Comparison of ENCODE assay signal across 13 mouse cellular contexts in the genomic region with DNA sequence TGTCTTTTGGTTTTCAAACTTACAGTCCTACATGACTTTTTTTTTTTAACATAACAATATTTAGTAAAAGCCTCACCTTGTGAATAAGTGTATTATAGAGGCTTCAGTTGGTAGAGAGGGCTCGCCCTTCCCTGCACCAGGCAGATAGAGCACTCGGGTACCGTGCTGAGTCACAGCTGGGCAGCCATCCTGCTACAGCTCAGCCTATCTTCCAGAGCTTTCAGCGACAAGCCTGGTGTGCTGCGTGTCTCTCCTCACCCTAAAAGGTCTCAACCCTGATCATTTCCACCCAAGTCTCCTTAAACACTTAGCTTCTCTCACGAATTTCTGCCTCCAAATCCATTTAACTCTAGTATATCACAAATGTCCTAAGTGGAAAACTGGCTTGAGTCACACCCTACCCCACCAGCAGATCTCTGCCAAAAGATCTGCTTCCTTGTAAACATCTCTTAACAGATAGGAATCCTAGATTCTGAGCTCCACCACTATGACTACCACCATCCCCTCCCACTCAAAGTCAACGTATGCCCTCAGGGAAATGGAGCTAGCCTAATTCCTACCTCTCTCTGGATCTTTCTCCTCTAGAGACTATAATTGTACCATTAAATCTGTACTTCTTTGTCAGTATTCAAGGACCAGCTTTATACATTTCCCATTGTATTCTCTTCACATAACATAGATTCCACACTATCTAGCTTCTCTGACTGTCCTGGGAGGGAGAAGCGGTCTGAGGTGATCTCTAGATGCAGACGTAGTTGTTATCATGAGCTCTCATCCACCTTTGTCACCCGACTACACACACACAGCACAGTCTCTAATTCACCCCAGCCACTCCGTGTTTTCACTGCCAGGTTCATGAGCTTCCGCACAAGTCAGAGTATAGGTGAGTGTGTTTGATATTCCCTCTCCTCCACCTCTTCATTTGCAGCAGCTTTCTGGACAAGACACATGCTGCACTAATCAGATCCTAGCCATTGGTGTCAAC. TPM values are rescaled to one million over a fixed set of nuclear protein-coding genes. Genes with fewer than 3 reads are reported as not detected.
DNase-seq lines count a peak whose midpoint lies in the region; ATAC-seq and TF ChIP-seq lines count a peak whose summit lies in the region.
"Had no signal": no experiment of that assay in that cellular context is flagged by ENCODE, and none has a peak within 500 bp of the region (broad histone marks: within the 10 kb centered on the region; RNA-seq: fewer than 3 reads in every experiment).

No protein-coding gene starts in this region.

- no peaks in the 10 kb centered on the region for H3K9me3 ChIP-seq in heart, embryonic 13.5 days
- H3K9me3 ChIP-seq in intestine, embryonic 16.5 days (ENCODE audit: control insufficient read depth, low read length) = no peaks in the 10 kb centered on the region
- no peaks in the 10 kb centered on the region for H3K9me3 ChIP-seq in forebrain, embryonic 14.5 days (replicated peaks; ENCODE audit: control insufficient read depth, low read length)
- H3K9me3 ChIP-seq: embryonic facial prominence, embryonic 15.5 days; limb, embryonic 12.5 days had no signal

- no peak for TF ChIP-seq POLR2A in heart, adult 2 months (IDR thresholded peaks at IDR 0.05; ENCODE audit: insufficient read depth, low read depth, low read length)
- no peak for TF ChIP-seq POLR2A in kidney, adult 2 months (IDR thresholded peaks at IDR 0.05; ENCODE audit: low read depth, low read length)

- H3K9ac ChIP-seq in heart, embryonic 13.5 days = no peak overlapping the region
- H3K9ac ChIP-seq in heart, adult 2 months (ENCODE audit: low read depth, low read length) = no peak overlapping the region
- H3K9ac ChIP-seq in intestine, embryonic 16.5 days (ENCODE audit: low read depth, low read length) = no peak overlapping the region
- no peak overlapping the region for H3K9ac ChIP-seq in forebrain, embryonic 14.5 days (ENCODE audit: low read length)
- H3K9ac ChIP-seq: embryonic facial prominence, embryonic 15.5 days; limb, embryonic 12.5 days had no signal

- no peak for DNase-seq in heart, adult 2 months
- peak; percentile 75 for DNase-seq in NIH3T3 (ENCODE audit: low read depth)
- peak; percentile 58 to 64 for DNase-seq in spleen, postnatal 14 days (ENCODE audit: low spot score in 2 of 2)
- DNase-seq in forebrain, embryonic 14.5 days (ENCODE audit: low spot score) = no peak
- DNase-seq in embryo, embryonic 10 days (ENCODE audit: low spot score) = no peak
- DNase-seq in kidney, adult 2 months = no peak
- DNase-seq: midbrain, embryonic 14.5 days; thymus, adult 18-20 months had no signal

- intact Hi-C loops in heart, adult 2 months (cut with DNase I) = no loop called here

- ATAC-seq in heart, embryonic 13.5 days (ENCODE audit: extremely low read depth, insufficient number of reproducible peaks, low FRiP score, low TSS enrichment) = peak; percentile 88
- ATAC-seq in intestine, embryonic 16.5 days = peak; percentile 80
- no peak for ATAC-seq in forebrain, embryonic 14.5 days
- ATAC-seq: hindbrain, postnatal 0 days had no signal

- H3K27ac ChIP-seq in heart, embryonic 13.5 days (replicated peaks) = peak overlapping the region; percentile 65
- H3K27ac ChIP-seq in heart, adult 2 months = no peak overlapping the region; the same call in 1 of the 2 replicates
- no peak overlapping the region for H3K27ac ChIP-seq in intestine, embryonic 16.5 days (ENCODE audit: low read length)
- no peak overlapping the region for H3K27ac ChIP-seq in forebrain, embryonic 14.5 days (ENCODE audit: low read depth, low read length)
- H3K27ac ChIP-seq in kidney, adult 2 months (ENCODE audit: insufficient read depth, low read depth, low read length) = no peak overlapping the region
- H3K27ac ChIP-seq: embryonic facial prominence, embryonic 15.5 days; hindbrain, postnatal 0 days; limb, embryonic 12.5 days had no signal

- peaks cover 27% of the 10 kb centered on the region for H3K4me1 ChIP-seq in heart, embryonic 13.5 days
- peaks cover 5% of the 10 kb centered on the region for H3K4me1 ChIP-seq in heart, adult 2 months (ENCODE audit: control insufficient read depth, insufficient read depth, low read length)
- peaks cover 5% of the 10 kb centered on the region for H3K4me1 ChIP-seq in intestine, embryonic 16.5 days (ENCODE audit: control insufficient read depth, insufficient read depth, low read length)
- H3K4me1 ChIP-seq in forebrain, embryonic 14.5 days (ENCODE audit: control insufficient read depth, insufficient read depth, low read length) = no peaks in the 10 kb centered on the region
- no peaks in the 10 kb centered on the region for H3K4me1 ChIP-seq in kidney, adult 2 months (ENCODE audit: control insufficient read depth, insufficient read depth, low read length)
- H3K4me1 ChIP-seq: embryonic facial prominence, embryonic 15.5 days had no signal

- 37% methylated on average over 12 of the region's 12 CpGs for WGBS in heart, embryonic 13.5 days
- 49% methylated on average over 12 of the region's 12 CpGs for WGBS in heart, adult 2 months
- 65% methylated on average over 12 of the region's 12 CpGs for WGBS in intestine, embryonic 16.5 days
- 79% methylated on average over 12 of the region's 12 CpGs for WGBS in forebrain, embryonic 14.5 days
- WGBS in kidney, adult 2 months = 77% methylated on average over 12 of the region's 12 CpGs

- peaks cover 5% of the 10 kb centered on the region for H3K27me3 ChIP-seq in heart, embryonic 13.5 days (replicated peaks)
- H3K27me3 ChIP-seq in heart, adult 2 months (ENCODE audit: control insufficient read depth, insufficient read depth, low read length) = no peaks in the 10 kb centered on the region
- 0 out of 2 replicates have a peak, but pooled peaks cover 3% of the 10 kb centered on the region for H3K27me3 ChIP-seq in intestine, embryonic 16.5 days (replicated peaks; ENCODE audit: control insufficient read depth, insufficient read depth, low read length)
- no peaks in the 10 kb centered on the region for H3K27me3 ChIP-seq in forebrain, embryonic 14.5 days (replicated peaks; ENCODE audit: control insufficient read depth, insufficient read depth, low read length)
- H3K27me3 ChIP-seq in kidney, adult 2 months (replicated peaks; ENCODE audit: control insufficient read depth, insufficient read depth, low read length) = no peaks in the 10 kb centered on the region
- H3K27me3 ChIP-seq: embryonic facial prominence, embryonic 15.5 days; limb, embryonic 12.5 days had no signal

- TF ChIP-seq CTCF in heart, adult 2 months (IDR thresholded peaks at IDR 0.05) = no peak
- TF ChIP-seq CTCF in kidney, adult 2 months (conservative IDR thresholded peaks at IDR 0.05; ENCODE audit: insufficient read depth, insufficient read length, low read depth, low read length) = no peak

- H3K79me2 ChIP-seq in heart, adult 2 months (replicated peaks; ENCODE audit: control insufficient read depth, insufficient read depth, low read length) = no peaks in the 10 kb centered on the region

- H3K36me3 ChIP-seq in heart, embryonic 13.5 days = no peaks in the 10 kb centered on the region
- H3K36me3 ChIP-seq in heart, adult 2 months (ENCODE audit: control insufficient read depth, insufficient read depth, low read length) = no peaks in the 10 kb centered on the region
- H3K36me3 ChIP-seq in intestine, embryonic 16.5 days (ENCODE audit: control insufficient read depth, insufficient read depth, low read length) = no peaks in the 10 kb centered on the region
- no peaks in the 10 kb centered on the region for H3K36me3 ChIP-seq in forebrain, embryonic 14.5 days (ENCODE audit: control insufficient read depth, insufficient read depth, low read length)
- no peaks in the 10 kb centered on the region for H3K36me3 ChIP-seq in kidney, adult 2 months (ENCODE audit: control insufficient read depth, insufficient read depth, low read length)
- H3K36me3 ChIP-seq: embryonic facial prominence, embryonic 15.5 days; limb, embryonic 12.5 days had no signal

- no peak for TF ChIP-seq EP300 in heart, adult 2 months (IDR thresholded peaks at IDR 0.05; ENCODE audit: insufficient read depth, low read depth, low read length)

- no peak overlapping the region for H3K4me3 ChIP-seq in heart, embryonic 13.5 days
- H3K4me3 ChIP-seq in heart, adult 2 months = no peak overlapping the region
- no peak overlapping the region for H3K4me3 ChIP-seq in intestine, embryonic 16.5 days (ENCODE audit: low read length)
- no peak overlapping the region for H3K4me3 ChIP-seq in forebrain, embryonic 14.5 days (ENCODE audit: low read depth, low read length)
- no peak overlapping the region for H3K4me3 ChIP-seq in kidney, adult 2 months (ENCODE audit: insufficient read depth, low read depth, low read length)
- H3K4me3 ChIP-seq: embryonic facial prominence, embryonic 15.5 days; limb, embryonic 12.5 days had no signal

- H3K4me2 ChIP-seq in heart, embryonic 13.5 days = peak overlapping the region; percentile 16; the same call in 1 of the 2 replicates
- H3K4me2 ChIP-seq in intestine, embryonic 16.5 days (ENCODE audit: low read depth, low read length) = no peak overlapping the region
- H3K4me2 ChIP-seq in forebrain, embryonic 14.5 days (ENCODE audit: low read length) = no peak overlapping the region
- H3K4me2 ChIP-seq: embryonic facial prominence, embryonic 15.5 days; limb, embryonic 12.5 days had no signal

RNA-seq across cellular contexts. Expression of a gene that starts 18.5 kb away (rescaled TPM):
- polyA plus RNA-seq in heart, embryonic 13.5 days (2015; fragmentation: Nextera tagmentation; extraction: Ambion mirVana) = 7.6 and 9.3 TPM in 2 replicates
- 1 to 10 TPM; 2.6 TPM for total RNA-seq in heart, adult 2 months (2021)
- 3.0 and 3.4 TPM in 2 replicates for polyA plus RNA-seq in heart, adult 2 months (2012; rRNA removed)
- 9.5 and 9.6 TPM in 2 replicates for polyA plus RNA-seq in intestine, embryonic 16.5 days (2015; fragmentation: Nextera tagmentation; extraction: Ambion mirVana)
- 2.6 and 3.4 TPM in 2 replicates for polyA plus RNA-seq in forebrain, embryonic 14.5 days (2014; fragmentation: Nextera tagmentation; extraction: Ambion mirVana)
- 4.3 and 4.5 TPM in 2 replicates for polyA plus RNA-seq in kidney, adult 2 months (2012; rRNA removed)

RNA-seq across cellular contexts. Expression of a gene that starts 19.2 kb away (rescaled TPM):
- 6.9 and 7.1 TPM in 2 replicates for polyA plus RNA-seq in heart, embryonic 13.5 days (2015; fragmentation: Nextera tagmentation; extraction: Ambion mirVana)
- 1 to 10 TPM; 1.9 to 2.1 TPM for total RNA-seq in heart, adult 2 months (2021)
- polyA plus RNA-seq in heart, adult 2 months (2012; rRNA removed) = 5.4 and 7.2 TPM in 2 replicates
- 11.3 and 11.9 TPM in 2 replicates for polyA plus RNA-seq in intestine, embryonic 16.5 days (2015; fragmentation: Nextera tagmentation; extraction: Ambion mirVana)
- 3.8 and 4.9 TPM in 2 replicates for polyA plus RNA-seq in forebrain, embryonic 14.5 days (2014; fragmentation: Nextera tagmentation; extraction: Ambion mirVana)
- 3.1 and 3.6 TPM in 2 replicates for polyA plus RNA-seq in kidney, adult 2 months (2012; rRNA removed)

RNA-seq across cellular contexts. Expression of a gene that starts 39.5 kb away (rescaled TPM):
- 120 and 123 TPM in 2 replicates for polyA plus RNA-seq in heart, embryonic 13.5 days (2015; fragmentation: Nextera tagmentation; extraction: Ambion mirVana)
- 10 to 100 TPM; 70.9 to 87.0 TPM for total RNA-seq in heart, adult 2 months (2021)
- polyA plus RNA-seq in heart, adult 2 months (2012; rRNA removed) = 148 and 178 TPM in 2 replicates
- 258 and 265 TPM in 2 replicates for polyA plus RNA-seq in intestine, embryonic 16.5 days (2015; fragmentation: Nextera tagmentation; extraction: Ambion mirVana)
- 101 and 107 TPM in 2 replicates for polyA plus RNA-seq in forebrain, embryonic 14.5 days (2014; fragmentation: Nextera tagmentation; extraction: Ambion mirVana)
- polyA plus RNA-seq in kidney, adult 2 months (2012; rRNA removed) = 442 and 596 TPM in 2 replicates

RNA-seq across cellular contexts. Expression of a gene that starts 40.3 kb away (rescaled TPM):
- polyA plus RNA-seq in heart, embryonic 13.5 days (2015; fragmentation: Nextera tagmentation; extraction: Ambion mirVana) = 80.2 and 94.2 TPM in 2 replicates
- 10 to 100 TPM; 26.9 to 30.4 TPM for total RNA-seq in heart, adult 2 months (2021)
- polyA plus RNA-seq in heart, adult 2 months (2012; rRNA removed) = 35.4 and 37.6 TPM in 2 replicates
- 66.0 and 68.5 TPM in 2 replicates for polyA plus RNA-seq in intestine, embryonic 16.5 days (2015; fragmentation: Nextera tagmentation; extraction: Ambion mirVana)
- polyA plus RNA-seq in forebrain, embryonic 14.5 days (2014; fragmentation: Nextera tagmentation; extraction: Ambion mirVana) = 32.6 and 32.9 TPM in 2 replicates
- polyA plus RNA-seq in kidney, adult 2 months (2012; rRNA removed) = 39.6 and 40.2 TPM in 2 replicates

RNA-seq across cellular contexts. Expression of a gene that starts 42.9 kb away (rescaled TPM):
- 0.41 and 0.62 TPM in 2 replicates for polyA plus RNA-seq in heart, embryonic 13.5 days (2015; fragmentation: Nextera tagmentation; extraction: Ambion mirVana)
- under 1 TPM; 0.65 to 0.80 TPM for total RNA-seq in heart, adult 2 months (2021)
- 1.4 TPM in 2 replicates for polyA plus RNA-seq in heart, adult 2 months (2012; rRNA removed)
- polyA plus RNA-seq in intestine, embryonic 16.5 days (2015; fragmentation: Nextera tagmentation; extraction: Ambion mirVana) = 24.0 and 28.7 TPM in 2 replicates
- polyA plus RNA-seq in forebrain, embryonic 14.5 days (2014; fragmentation: Nextera tagmentation; extraction: Ambion mirVana) = 0.33 and 0.62 TPM in 2 replicates
- 8.8 and 11.0 TPM in 2 replicates for polyA plus RNA-seq in kidney, adult 2 months (2012; rRNA removed)
- total RNA-seq: hindbrain, postnatal 0 days had no signal

Comparison
In these comparisons a context has a peak if more than half of its experiments do, and no peak if none do; other contexts are left out.
1. DNase-seq: peak in NIH3T3 (single experiment) and spleen, postnatal 14 days (2 of 2); none in heart, adult 2 months (0 of 2), forebrain, embryonic 14.5 days (single experiment), embryo, embryonic 10 days (single experiment) and kidney, adult 2 months (single experiment).